Mouse (Mus musculus): ENCODE measurements around the gene Asah2.

The Asah2 gene

DNA sequence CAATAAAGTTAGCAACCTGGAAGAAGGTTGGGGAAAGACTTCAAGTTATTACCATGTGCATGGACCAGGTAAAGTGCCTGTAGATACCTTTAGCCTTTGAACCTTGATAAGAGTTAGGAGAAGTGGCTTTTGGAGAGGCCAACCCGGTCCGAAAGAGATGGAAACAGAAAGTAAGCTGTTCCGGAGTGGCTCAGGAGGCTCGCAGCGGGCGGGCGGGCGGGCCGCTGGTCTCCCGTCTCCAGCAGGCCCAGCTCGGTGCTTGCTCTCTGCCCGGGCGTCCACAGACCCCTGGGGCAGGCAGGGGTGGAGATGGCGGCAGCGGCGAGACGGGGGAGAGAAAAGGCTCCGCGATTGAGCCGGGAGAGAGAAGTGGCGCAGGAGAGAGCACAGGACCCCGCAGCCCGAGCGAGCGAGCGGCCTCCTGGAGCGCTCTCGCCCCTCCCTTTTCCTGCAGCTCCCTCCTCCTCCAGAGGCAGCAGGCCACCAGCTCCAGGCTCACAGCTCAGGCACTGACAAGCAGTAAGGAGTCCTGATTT lies at the start of gene Asah2:
Gene Asah2 (minus strand): TSS at position 441 of the 536 bp plus-strand sequence.
- in situ Hi-C loops (cut with MboI; ENCODE audit: unreplicated experiment in 2 of 2), result loop anchor here (10.0 to 25.0 kb wide), 2 partner anchors 133 to 579 kb away; no protein-coding TSS in a partner anchor

GRCm38 (mm10) chr19:32157045-32157444 lies 49.0 kb upstream of the Asah2 start:
- in situ Hi-C loops (cut with MboI; ENCODE audit: unreplicated experiment in 2 of 2), result no loop called here

DNA sequence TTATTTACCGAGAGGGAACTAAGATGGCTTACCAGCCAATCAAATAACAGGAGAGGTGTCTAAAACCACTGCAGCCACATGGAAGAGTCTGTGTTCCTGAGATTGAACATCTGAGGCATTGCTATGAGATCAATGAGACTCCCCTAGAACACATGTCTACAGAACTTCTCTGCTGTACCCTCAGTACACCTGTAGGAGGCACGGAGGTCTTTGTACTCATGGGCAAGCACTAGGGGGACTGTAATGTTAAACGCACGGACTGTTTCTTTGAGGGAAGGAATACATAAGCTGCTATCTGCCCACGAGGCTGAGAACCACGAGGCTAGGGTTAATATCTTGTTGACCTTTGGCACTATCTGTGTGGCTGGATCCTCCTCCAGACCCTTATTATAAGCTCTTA lies 44.5 kb upstream of the Asah2 start:
- in situ Hi-C loops (cut with MboI; ENCODE audit: unreplicated experiment in 2 of 2), result no loop called here

GRCm38 (mm10) chr19:32148710-32149109 lies 40.7 kb upstream of the Asah2 start:
- in situ Hi-C loops (cut with MboI; ENCODE audit: unreplicated experiment in 2 of 2), result loop anchor here in 1 of 2 experiments (25.0 kb wide), 1 partner anchor 539 kb away; no protein-coding TSS in a partner anchor

- in situ Hi-C loops (cut with MboI; ENCODE audit: unreplicated experiment in 2 of 2), result loop anchor here in 1 of 2 experiments (25.0 kb wide), 1 partner anchor 545 kb away; no protein-coding TSS in a partner anchor
Observed at GRCm38 (mm10) chr19:32142383-32142782, 34.4 kb upstream of the Asah2 start.

- in situ Hi-C loops (cut with MboI; ENCODE audit: unreplicated experiment in 2 of 2), result loop anchor here in 1 of 2 experiments (25.0 kb wide), 1 partner anchor 549 kb away; no protein-coding TSS in a partner anchor
Observed at GRCm38 (mm10) chr19:32138361-32139088, 30.5 kb upstream of the Asah2 start.

- in situ Hi-C loops (cut with MboI; ENCODE audit: unreplicated experiment in 2 of 2), result loop anchor here in 1 of 2 experiments (25.0 kb wide), 1 partner anchor 549 kb away; no protein-coding TSS in a partner anchor
Observed at GRCm38 (mm10) chr19:32137904-32138303, 29.9 kb upstream of the Asah2 start.

DNA sequence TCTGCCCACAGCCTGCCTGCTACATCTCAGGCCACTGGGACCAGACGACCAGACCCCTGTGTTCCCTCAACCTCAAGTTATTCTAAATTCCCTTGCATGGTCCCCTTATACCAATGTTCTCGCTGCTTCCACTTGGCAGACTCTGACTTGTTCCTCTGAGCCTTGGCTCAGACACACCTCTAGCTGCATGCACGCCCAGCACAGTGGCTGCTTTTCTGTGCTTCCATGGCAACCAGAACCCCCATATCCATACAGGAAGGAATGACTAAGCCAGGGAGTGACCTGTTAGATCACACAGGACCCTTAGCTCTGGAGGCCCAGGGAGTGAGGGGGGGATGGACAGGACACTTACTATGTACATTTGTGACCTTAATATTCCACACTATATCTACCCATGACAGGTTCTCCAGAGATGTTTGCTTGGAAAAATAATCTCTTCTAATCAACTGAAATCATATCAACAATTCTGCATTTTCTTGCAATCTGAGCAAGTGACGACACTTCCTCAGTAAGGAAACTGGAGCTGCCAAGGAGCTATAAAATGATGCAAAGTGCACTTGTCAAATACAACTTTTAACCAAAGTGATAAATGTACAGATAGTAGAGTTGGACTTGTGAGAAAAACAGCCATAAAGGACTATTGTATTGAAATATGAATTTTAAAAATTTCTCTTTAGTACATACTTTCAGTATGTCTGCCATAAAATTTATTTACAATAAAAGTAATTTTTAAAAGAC lies 29.0 kb upstream of the Asah2 start:
- in situ Hi-C loops (cut with MboI; ENCODE audit: unreplicated experiment in 2 of 2), result loop anchor here in 1 of 2 experiments (25.0 kb wide), 1 partner anchor 550 kb away; no protein-coding TSS in a partner anchor

DNA sequence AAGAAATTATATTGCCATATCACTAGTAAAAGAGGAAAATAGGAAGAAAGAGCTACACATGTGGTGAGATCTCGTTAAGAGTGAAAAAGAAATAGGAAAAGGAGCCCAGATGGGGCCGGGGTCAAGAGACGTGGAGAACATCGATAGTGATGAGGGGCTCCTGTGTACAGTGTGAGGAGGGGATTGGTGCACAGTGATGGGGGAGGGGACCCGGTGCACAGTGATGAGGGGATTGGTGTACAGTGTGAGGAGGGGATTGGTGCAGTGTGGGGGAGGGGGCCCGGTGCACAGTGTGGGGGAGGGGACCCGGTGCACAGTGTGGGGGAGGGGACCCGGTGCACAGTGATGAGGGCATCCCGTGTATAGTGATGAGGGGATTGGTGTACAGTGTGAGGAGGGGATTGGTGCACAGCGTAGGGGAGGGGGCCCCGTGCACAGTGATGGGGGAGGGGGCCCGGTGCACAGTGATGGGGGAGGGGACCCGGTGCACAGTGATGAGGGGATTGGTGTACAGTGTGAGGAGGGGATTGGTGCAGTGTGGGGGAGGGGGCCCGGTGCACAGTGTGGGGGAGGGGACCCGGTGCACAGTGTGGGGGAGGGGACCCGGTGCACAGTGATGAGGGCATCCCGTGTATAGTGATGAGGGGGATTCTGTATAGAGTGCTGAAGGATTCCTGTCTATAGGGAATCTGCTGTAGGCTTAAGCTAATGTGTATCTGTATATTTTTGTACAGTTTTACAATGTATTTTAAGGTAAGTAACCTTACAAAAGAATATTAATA lies 23.9 kb upstream of the Asah2 start:
- in situ Hi-C loops (cut with MboI; ENCODE audit: unreplicated experiment in 2 of 2), result loop anchor here in 1 of 2 experiments (25.0 kb wide), 1 partner anchor 555 kb away; no protein-coding TSS in a partner anchor

GRCm38 (mm10) chr19:32129281-32129680 lies 21.3 kb upstream of the Asah2 start:
- in situ Hi-C loops (cut with MboI; ENCODE audit: unreplicated experiment in 2 of 2), result loop anchor here in 1 of 2 experiments (25.0 kb wide), 1 partner anchor 558 kb away; no protein-coding TSS in a partner anchor

- in situ Hi-C loops (cut with MboI; ENCODE audit: unreplicated experiment in 2 of 2), result loop anchor here in 1 of 2 experiments (25.0 kb wide), 1 partner anchor 560 kb away; no protein-coding TSS in a partner anchor
Observed at GRCm38 (mm10) chr19:32127180-32127850, 19.3 kb upstream of the Asah2 start.

DNA sequence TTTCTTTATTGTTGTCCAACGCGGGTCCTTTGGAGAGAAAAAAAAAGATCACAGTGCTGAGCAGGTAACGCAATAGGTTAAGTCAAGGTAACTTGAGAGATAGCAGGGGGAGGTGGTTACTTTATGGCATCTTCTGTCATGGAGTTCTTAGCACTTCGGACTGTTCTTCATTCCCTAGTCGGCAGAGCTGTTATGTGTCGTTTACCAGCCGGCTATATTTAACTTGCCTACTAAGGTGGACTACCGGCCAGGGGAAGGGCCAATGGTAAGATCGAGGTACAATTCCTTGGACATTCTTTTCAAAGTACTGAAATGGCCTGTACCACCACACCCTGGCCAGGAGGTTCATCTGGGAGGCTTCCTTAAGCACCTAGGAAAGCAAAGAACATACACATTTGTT lies 16.1 kb upstream of the Asah2 start:
- in situ Hi-C loops (cut with MboI; ENCODE audit: unreplicated experiment in 2 of 2), result loop anchor here in 1 of 2 experiments (25.0 kb wide), 1 partner anchor 563 kb away; no protein-coding TSS in a partner anchor

DNA sequence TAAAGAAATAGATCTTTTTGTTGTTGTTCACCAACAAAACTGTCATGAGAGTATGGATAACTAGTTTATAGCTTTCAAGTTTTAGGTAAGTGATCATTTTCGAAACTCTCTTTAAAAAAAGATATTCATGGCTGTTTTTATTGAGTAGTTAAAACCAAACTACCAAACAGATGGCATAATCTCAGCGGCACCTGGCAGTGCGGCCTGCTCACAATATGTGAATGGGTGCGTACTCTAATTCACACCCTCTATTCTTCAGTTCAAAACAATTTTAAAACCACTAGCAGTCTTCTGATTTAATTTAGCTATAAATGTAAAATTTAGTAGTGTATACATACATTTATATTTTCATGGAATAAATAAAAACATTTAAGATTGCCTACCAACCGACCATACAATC lies 15.2 kb upstream of the Asah2 start:
- in situ Hi-C loops (cut with MboI; ENCODE audit: unreplicated experiment in 2 of 2), result loop anchor here in 1 of 2 experiments (25.0 kb wide), 1 partner anchor 564 kb away; no protein-coding TSS in a partner anchor

DNA sequence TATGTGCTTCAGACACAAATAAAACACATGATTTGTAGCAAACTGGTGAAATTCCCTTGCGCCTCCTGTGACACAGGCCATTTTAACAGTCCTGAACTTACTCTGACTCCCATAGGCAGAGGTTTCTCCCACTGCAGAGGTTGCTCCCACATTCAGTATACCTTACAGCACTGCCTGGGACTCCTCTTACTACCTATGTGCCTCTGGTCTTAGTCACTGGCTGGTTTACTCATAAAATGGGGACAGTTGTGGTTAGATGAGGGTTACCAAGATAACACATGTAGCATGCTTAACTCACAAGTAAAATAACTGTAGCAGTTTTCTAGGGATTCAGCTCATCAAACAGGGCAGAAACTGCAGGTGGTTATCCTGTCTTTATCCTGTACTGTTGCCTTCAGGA lies 12.8 kb upstream of the Asah2 start:
- in situ Hi-C loops (cut with MboI; ENCODE audit: unreplicated experiment in 2 of 2), result loop anchor here in 1 of 2 experiments (25.0 kb wide), 1 partner anchor 567 kb away; no protein-coding TSS in a partner anchor

- in situ Hi-C loops (cut with MboI; ENCODE audit: unreplicated experiment in 2 of 2), result loop anchor here in 1 of 2 experiments (5.0 to 25.0 kb wide), 2 partner anchors 43 to 568 kb away; no protein-coding TSS in a partner anchor
Observed at GRCm38 (mm10) chr19:32119666-32120065, 11.7 kb upstream of the Asah2 start.

DNA sequence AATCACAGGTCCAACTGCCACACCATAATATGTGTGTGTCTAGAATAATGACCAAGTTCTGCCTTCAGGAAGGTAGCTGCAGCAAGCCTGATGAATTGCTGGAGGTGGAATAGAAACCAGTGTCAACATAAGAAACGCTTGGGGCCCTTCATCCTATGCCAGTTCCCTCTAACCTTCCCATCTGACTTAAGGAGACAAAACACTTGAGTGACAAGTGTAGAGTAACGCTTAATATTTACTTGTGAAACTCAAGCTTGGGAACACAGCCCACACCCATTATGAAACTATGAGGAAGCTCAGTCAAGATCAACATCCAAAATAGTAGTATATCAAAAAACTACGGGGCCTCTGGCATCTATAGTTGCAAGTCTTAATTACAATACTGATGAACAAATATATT lies 10.5 kb upstream of the Asah2 start:
- in situ Hi-C loops (cut with MboI; ENCODE audit: unreplicated experiment in 2 of 2), result loop anchor here in 1 of 2 experiments (5.0 to 25.0 kb wide), 2 partner anchors 44 to 569 kb away; no protein-coding TSS in a partner anchor

DNA sequence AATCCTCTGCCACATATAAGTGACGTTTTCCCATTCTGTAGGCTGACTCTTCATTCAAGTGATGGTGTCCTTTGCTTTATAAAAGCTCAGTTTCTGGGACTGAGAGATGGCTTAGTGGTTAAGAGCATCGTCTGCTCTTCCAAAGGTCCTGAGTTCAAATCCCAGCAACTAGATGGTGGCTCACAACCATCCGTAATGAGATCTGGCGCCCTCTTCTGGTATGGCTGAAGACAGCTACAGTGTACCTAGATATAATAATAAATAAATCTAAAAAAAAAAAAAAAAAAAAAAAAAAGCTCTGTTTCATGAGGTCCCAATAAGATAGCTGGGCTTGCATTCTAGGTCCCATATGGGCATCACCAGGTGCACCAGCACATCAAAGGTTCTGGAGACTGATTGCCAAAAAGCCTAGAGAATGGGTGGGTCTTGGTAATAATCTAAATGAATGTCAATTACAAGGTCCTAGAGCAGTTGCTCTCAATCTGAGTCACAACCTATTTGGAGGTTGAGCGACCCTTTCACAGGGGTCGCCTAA lies 9.5 kb upstream of the Asah2 start:
- in situ Hi-C loops (cut with MboI; ENCODE audit: unreplicated experiment in 2 of 2), result loop anchor here in 1 of 2 experiments (5.0 to 25.0 kb wide), 2 partner anchors 45 to 570 kb away; no protein-coding TSS in a partner anchor

Measured in v-Abl transformed pro-B cells (cell line).